Comparison of ENCODE assay signal across 40 mouse cellular contexts in genomic region chr10:76504271-76504943, GRCm38 (mm10). TPM values are rescaled to one million over a fixed set of nuclear protein-coding genes. Genes with fewer than 3 reads are reported as not detected.
DNase-seq lines count a peak whose midpoint lies in the region; ATAC-seq lines count a peak whose summit lies in the region.
"Had no signal": no experiment of that assay in that cellular context is flagged by ENCODE, and none has a peak within 500 bp of the region (broad histone marks: within the 10 kb centered on the region; RNA-seq: fewer than 3 reads in every experiment).

No protein-coding gene starts in this region.

- H3K27me3 ChIP-seq in hindbrain, embryonic 13.5 days: no peaks in the 10 kb centered on the region
- no peaks in the 10 kb centered on the region for H3K27me3 ChIP-seq in hindbrain, embryonic 11.5 days (ENCODE audit: control insufficient read depth, insufficient read depth, low read length)
- H3K27me3 ChIP-seq in midbrain, embryonic 11.5 days (ENCODE audit: control insufficient read depth, insufficient read depth, low read length): no peaks in the 10 kb centered on the region
- H3K27me3 ChIP-seq in midbrain, embryonic 10.5 days (ENCODE audit: low read depth, poor library complexity, severe bottlenecking): no peaks in the 10 kb centered on the region
- H3K27me3 ChIP-seq: CH12.LX; embryonic facial prominence, embryonic 12.5 days; forebrain, embryonic 15.5 days; heart, embryonic 12.5 days; hindbrain, embryonic 15.5 days; limb, embryonic 12.5 days; megakaryocyte, embryonic 14.5 days; midbrain, embryonic 15.5 days; neural tube, embryonic 15.5 days; Patski had no signal

- H3K9me3 ChIP-seq in hindbrain, embryonic 13.5 days: no peaks in the 10 kb centered on the region
- H3K9me3 ChIP-seq in hindbrain, embryonic 11.5 days (ENCODE audit: control insufficient read depth, low read length): no peaks in the 10 kb centered on the region
- no peaks in the 10 kb centered on the region for H3K9me3 ChIP-seq in midbrain, embryonic 11.5 days (ENCODE audit: control insufficient read depth, low read length)
- H3K9me3 ChIP-seq in midbrain, embryonic 10.5 days (replicated peaks): no peaks in the 10 kb centered on the region
- H3K9me3 ChIP-seq: embryonic facial prominence, embryonic 12.5 days; forebrain, embryonic 15.5 days; heart, embryonic 12.5 days; hindbrain, embryonic 15.5 days; limb, embryonic 12.5 days; megakaryocyte, embryonic 14.5 days; midbrain, embryonic 15.5 days; neural tube, embryonic 15.5 days had no signal

- DNase-seq in hindbrain, embryonic 11.5 days (ENCODE audit: low spot score): no peak
- peak; percentile 37 for DNase-seq in midbrain, embryonic 11.5 days (ENCODE audit: low spot score, missing footprints)
- DNase-seq in midbrain, embryonic 10.5 days (ENCODE audit: low spot score): no peak
- peak; percentile 31 for DNase-seq in yolk sac, embryonic 10.5 days (ENCODE audit: low spot score)
- DNase-seq in thymus, postnatal 4 days: no peak
- no peak for DNase-seq in layer of hippocampus, adult 18-20 months (ENCODE audit: low spot score in 2 of 2)
- DNase-seq: adrenal gland, postnatal 14 days; cerebellum, adult 11 months; cerebellum, adult 9-10 months; cerebellum, postnatal 36 days; gastrocnemius, adult 2 months; gastrocnemius, postnatal 36 days; heart, adult 2 months; heart, postnatal 4 days; kidney, postnatal 14 days; lung, postnatal 36 days; right cerebral cortex, postnatal 25 days had no signal

- 91% methylated on average over 11 of the region's 11 CpGs for WGBS in hindbrain, embryonic 13.5 days
- 89% methylated on average over 11 of the region's 11 CpGs for WGBS in hindbrain, embryonic 11.5 days
- 93% methylated on average over 11 of the region's 11 CpGs for WGBS in midbrain, embryonic 11.5 days
- 92% methylated on average over 11 of the region's 11 CpGs for WGBS in midbrain, embryonic 10.5 days

- H3K4me2 ChIP-seq in hindbrain, embryonic 13.5 days: no peak overlapping the region
- H3K4me2 ChIP-seq in hindbrain, embryonic 11.5 days (replicated peaks; ENCODE audit: low read depth, low read length): no peak overlapping the region
- H3K4me2 ChIP-seq in midbrain, embryonic 11.5 days: no peak overlapping the region
- H3K4me2 ChIP-seq: embryonic facial prominence, embryonic 12.5 days; forebrain, embryonic 15.5 days; heart, embryonic 12.5 days; hindbrain, embryonic 15.5 days; limb, embryonic 12.5 days; midbrain, embryonic 15.5 days; neural tube, embryonic 15.5 days had no signal

- 0 out of 2 replicates have a peak overlapping the region, but pooled peaks have one; percentile 19 for H3K9ac ChIP-seq in hindbrain, embryonic 13.5 days
- H3K9ac ChIP-seq in hindbrain, embryonic 11.5 days (ENCODE audit: low read depth, low read length): no peak overlapping the region
- no peak overlapping the region for H3K9ac ChIP-seq in midbrain, embryonic 11.5 days (ENCODE audit: low read length)
- H3K9ac ChIP-seq: embryonic facial prominence, embryonic 12.5 days; forebrain, embryonic 15.5 days; heart, embryonic 12.5 days; hindbrain, embryonic 15.5 days; limb, embryonic 12.5 days; liver, embryonic 14.5 days; midbrain, embryonic 15.5 days; neural tube, embryonic 15.5 days had no signal

- no peaks in the 10 kb centered on the region for H3K4me1 ChIP-seq in hindbrain, embryonic 13.5 days (replicated peaks)
- H3K4me1 ChIP-seq in hindbrain, embryonic 11.5 days (replicated peaks; ENCODE audit: control insufficient read depth, insufficient read depth, low read length): no peaks in the 10 kb centered on the region
- no peaks in the 10 kb centered on the region for H3K4me1 ChIP-seq in midbrain, embryonic 11.5 days (ENCODE audit: control insufficient read depth, insufficient read depth, low read length)
- H3K4me1 ChIP-seq in midbrain, embryonic 10.5 days: no peaks in the 10 kb centered on the region
- H3K4me1 ChIP-seq: embryonic facial prominence, embryonic 12.5 days; forebrain, embryonic 15.5 days; heart, embryonic 12.5 days; hindbrain, embryonic 15.5 days; limb, embryonic 12.5 days; midbrain, embryonic 15.5 days; neural tube, embryonic 15.5 days had no signal

- H3K36me3 ChIP-seq in hindbrain, embryonic 13.5 days: peaks cover 92% of the 10 kb centered on the region
- H3K36me3 ChIP-seq in hindbrain, embryonic 11.5 days (ENCODE audit: control insufficient read depth, insufficient read depth, low read length): peaks cover 10% of the 10 kb centered on the region
- H3K36me3 ChIP-seq in midbrain, embryonic 11.5 days (ENCODE audit: control insufficient read depth, insufficient read depth, low read length): peaks cover 14% of the 10 kb centered on the region
- H3K36me3 ChIP-seq in midbrain, embryonic 10.5 days: peaks cover 94% of the 10 kb centered on the region

- no peak for ATAC-seq in hindbrain, embryonic 13.5 days (ENCODE audit: low FRiP score)
- no peak for ATAC-seq in hindbrain, embryonic 11.5 days (ENCODE audit: low FRiP score)
- ATAC-seq in midbrain, embryonic 11.5 days (ENCODE audit: low FRiP score): no peak
- ATAC-seq in neutrophil, adult 5-6 weeks (ENCODE audit: extremely low read depth, insufficient number of reproducible peaks, low FRiP score, poor library complexity, severe bottlenecking): 0 out of 2 replicates have a peak, but pooled peaks have one; percentile 18
- ATAC-seq: forebrain, embryonic 15.5 days; inflammation-experienced regulatory T-cells, adult 6 months; midbrain, embryonic 15.5 days; Patski had no signal

- no peak overlapping the region for H3K27ac ChIP-seq in hindbrain, embryonic 13.5 days
- H3K27ac ChIP-seq in hindbrain, embryonic 11.5 days (ENCODE audit: low read depth, low read length): no peak overlapping the region
- no peak overlapping the region for H3K27ac ChIP-seq in midbrain, embryonic 11.5 days (ENCODE audit: low read depth, low read length)
- no peak overlapping the region for H3K27ac ChIP-seq in midbrain, embryonic 10.5 days (replicated peaks)
- H3K27ac ChIP-seq: embryonic facial prominence, embryonic 12.5 days; forebrain, embryonic 15.5 days; gastrocnemius, adult 2 months; heart, adult 2 months; hindbrain, embryonic 15.5 days; limb, embryonic 12.5 days; liver, embryonic 14.5 days; midbrain, embryonic 15.5 days; neural tube, embryonic 15.5 days had no signal

- no peak overlapping the region for H3K4me3 ChIP-seq in hindbrain, embryonic 13.5 days
- no peak overlapping the region for H3K4me3 ChIP-seq in hindbrain, embryonic 11.5 days (ENCODE audit: low read depth, low read length)
- H3K4me3 ChIP-seq in midbrain, embryonic 11.5 days (ENCODE audit: low read depth, low read length): no peak overlapping the region
- H3K4me3 ChIP-seq in midbrain, embryonic 10.5 days: no peak overlapping the region
- H3K4me3 ChIP-seq: embryonic facial prominence, embryonic 12.5 days; forebrain, embryonic 15.5 days; gastrocnemius, adult 2 months; heart, adult 2 months; heart, embryonic 12.5 days; hindbrain, embryonic 15.5 days; limb, embryonic 12.5 days; megakaryocyte, embryonic 14.5 days; midbrain, embryonic 15.5 days; neural tube, embryonic 15.5 days had no signal

RNA-seq across cellular contexts. Expression of gene Lss, which starts 27.0 kb away (rescaled TPM):
- 37.9 and 45.6 TPM in 2 replicates for polyA plus RNA-seq in hindbrain, embryonic 13.5 days (2015; fragmentation: Nextera tagmentation; extraction: Ambion mirVana)
- polyA plus RNA-seq in hindbrain, embryonic 11.5 days (2014; fragmentation: Nextera tagmentation; extraction: Ambion mirVana): 45.1 and 56.4 TPM in 2 replicates
- polyA plus RNA-seq in midbrain, embryonic 11.5 days (2014; fragmentation: Nextera tagmentation; extraction: Ambion mirVana): 43.7 and 47.4 TPM in 2 replicates
- polyA plus RNA-seq in midbrain, embryonic 10.5 days (2016; fragmentation: Nextera tagmentation; extraction: Ambion mirVana): 56.7 and 72.4 TPM in 2 replicates
- 4.1 and 10.7 TPM in 2 replicates for total RNA-seq in neutrophil, adult 5-6 weeks (2017)
- 10 to 100 TPM; 40.5 to 41.6 TPM for total RNA-seq in layer of hippocampus, adult 18-20 months (2021)

RNA-seq across cellular contexts. Expression of gene Ybey, which starts 35.5 kb away (rescaled TPM):
- 6.9 and 7.6 TPM in 2 replicates for polyA plus RNA-seq in hindbrain, embryonic 13.5 days (2015; fragmentation: Nextera tagmentation; extraction: Ambion mirVana)
- 5.3 and 5.8 TPM in 2 replicates for polyA plus RNA-seq in hindbrain, embryonic 11.5 days (2014; fragmentation: Nextera tagmentation; extraction: Ambion mirVana)
- 5.7 and 6.1 TPM in 2 replicates for polyA plus RNA-seq in midbrain, embryonic 11.5 days (2014; fragmentation: Nextera tagmentation; extraction: Ambion mirVana)
- polyA plus RNA-seq in midbrain, embryonic 10.5 days (2016; fragmentation: Nextera tagmentation; extraction: Ambion mirVana): 10.1 and 11.1 TPM in 2 replicates
- 2.4 and 3.8 TPM in 2 replicates for total RNA-seq in neutrophil, adult 5-6 weeks (2017)
- total RNA-seq in layer of hippocampus, adult 18-20 months (2021): 1 to 10 TPM; 4.7 to 4.8 TPM

RNA-seq across cellular contexts. Expression of gene Mcm3ap, which starts 35.7 kb away (rescaled TPM):
- 70.5 and 72.6 TPM in 2 replicates for polyA plus RNA-seq in hindbrain, embryonic 13.5 days (2015; fragmentation: Nextera tagmentation; extraction: Ambion mirVana)
- polyA plus RNA-seq in hindbrain, embryonic 11.5 days (2014; fragmentation: Nextera tagmentation; extraction: Ambion mirVana): 66.8 and 67.5 TPM in 2 replicates
- polyA plus RNA-seq in midbrain, embryonic 11.5 days (2014; fragmentation: Nextera tagmentation; extraction: Ambion mirVana): 66.8 and 68.6 TPM in 2 replicates
- 70.1 and 80.0 TPM in 2 replicates for polyA plus RNA-seq in midbrain, embryonic 10.5 days (2016; fragmentation: Nextera tagmentation; extraction: Ambion mirVana)
- 76.0 and 89.6 TPM in 2 replicates for total RNA-seq in neutrophil, adult 5-6 weeks (2017)
- total RNA-seq in layer of hippocampus, adult 18-20 months (2021): 10 to 100 TPM; 57.1 to 58.0 TPM

RNA-seq across cellular contexts. Expression of gene 2610028H24Rik, which starts 55.5 kb away (rescaled TPM):
- polyA plus RNA-seq in hindbrain, embryonic 13.5 days (2015; fragmentation: Nextera tagmentation; extraction: Ambion mirVana): not detected in 2 replicates
- polyA plus RNA-seq in hindbrain, embryonic 11.5 days (2014; fragmentation: Nextera tagmentation; extraction: Ambion mirVana): not detected in 2 replicates
- not detected in 2 replicates for polyA plus RNA-seq in midbrain, embryonic 11.5 days (2014; fragmentation: Nextera tagmentation; extraction: Ambion mirVana)
- not detected in 2 replicates for polyA plus RNA-seq in midbrain, embryonic 10.5 days (2016; fragmentation: Nextera tagmentation; extraction: Ambion mirVana)
- total RNA-seq in neutrophil, adult 5-6 weeks (2017): not detected in 2 replicates
- total RNA-seq in layer of hippocampus, adult 18-20 months (2021): not detected
- total RNA-seq: adrenal gland, postnatal 14 days; heart, postnatal 4 days; layer of hippocampus, postnatal 10 days; left cerebral cortex, adult 18-20 months; left cerebral cortex, postnatal 25 days had no signal
- polyA plus RNA-seq: C2C12; embryonic facial prominence, embryonic 12.5 days; forebrain, embryonic 15.5 days; heart, embryonic 12.5 days; heart, postnatal 0 days; hindbrain, embryonic 15.5 days; inflammation-experienced regulatory T-cells, adult 6 months; limb, embryonic 12.5 days; liver, embryonic 14.5 days; midbrain, embryonic 15.5 days; neural tube, embryonic 15.5 days; Patski; urinary bladder, adult 2 months had no signal

RNA-seq across cellular contexts. Expression of gene Spatc1l, which starts 57.7 kb away (rescaled TPM):
- polyA plus RNA-seq in hindbrain, embryonic 13.5 days (2015; fragmentation: Nextera tagmentation; extraction: Ambion mirVana): not detected in 2 replicates
- 0.22 TPM in 1 of 2 replicates, not detected in the other for polyA plus RNA-seq in hindbrain, embryonic 11.5 days (2014; fragmentation: Nextera tagmentation; extraction: Ambion mirVana)
- not detected in 2 replicates for polyA plus RNA-seq in midbrain, embryonic 11.5 days (2014; fragmentation: Nextera tagmentation; extraction: Ambion mirVana)
- 0.12 TPM in 1 of 2 replicates, not detected in the other for polyA plus RNA-seq in midbrain, embryonic 10.5 days (2016; fragmentation: Nextera tagmentation; extraction: Ambion mirVana)
- not detected in 2 replicates for total RNA-seq in neutrophil, adult 5-6 weeks (2017)
- not detected for total RNA-seq in layer of hippocampus, adult 18-20 months (2021)
- total RNA-seq: adrenal gland, postnatal 14 days; ES-E14; gastrocnemius, adult 2 months; gastrocnemius, postnatal 36 days; heart, adult 2 months; heart, postnatal 4 days; layer of hippocampus, postnatal 10 days; left cerebral cortex, adult 18-20 months; left cerebral cortex, postnatal 25 days had no signal
- polyA plus RNA-seq: embryonic facial prominence, embryonic 12.5 days; forebrain, embryonic 15.5 days; heart, embryonic 12.5 days; heart, postnatal 0 days; inflammation-experienced regulatory T-cells, adult 6 months; limb, embryonic 12.5 days; liver, embryonic 14.5 days; lung, embryonic 16.5 days; midbrain, embryonic 15.5 days; neural tube, embryonic 15.5 days; Patski; thymus, postnatal 0 days had no signal

Comparison
In these comparisons a context has a peak if more than half of its experiments do, and no peak if none do; other contexts are left out.
1. DNase-seq: peak in midbrain, embryonic 11.5 days (single experiment) and yolk sac, embryonic 10.5 days (single experiment); none in hindbrain, embryonic 11.5 days (single experiment), midbrain, embryonic 10.5 days (single experiment), thymus, postnatal 4 days (single experiment) and layer of hippocampus, adult 18-20 months (0 of 2).